Comparison of ENCODE assay signal across 35 mouse cellular contexts in the genomic region with DNA sequence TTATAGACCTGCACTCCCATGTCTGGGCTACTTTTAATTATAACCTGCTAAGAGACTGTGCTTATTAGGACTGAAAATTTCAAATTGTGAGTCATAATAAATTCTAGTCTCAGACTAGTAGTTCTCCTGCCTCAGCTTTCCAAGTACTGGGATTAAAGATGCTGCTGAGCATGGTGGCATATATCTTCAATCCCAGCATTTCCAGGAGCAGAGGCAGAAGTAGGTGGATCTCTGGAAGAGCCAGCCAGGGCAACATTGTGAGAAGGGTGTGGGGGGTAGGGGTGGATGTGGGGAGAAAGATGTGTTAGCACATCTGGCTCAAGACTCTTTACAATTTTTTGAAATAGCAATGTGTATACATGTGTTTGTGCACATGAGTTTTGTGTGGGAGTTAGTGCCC.
"Had no signal": no experiment of that assay in that cellular context is flagged by ENCODE, and none has a peak within 500 bp of the region (broad histone marks: within the 10 kb centered on the region; RNA-seq: fewer than 3 reads in every experiment).

No protein-coding gene starts in this region.

- H3K36me3 ChIP-seq: heart, embryonic 10.5 days; heart, embryonic 15.5 days; hindbrain, embryonic 12.5 days; hindbrain, embryonic 13.5 days; hindbrain, embryonic 15.5 days; intestine, embryonic 15.5 days had no signal

- H3K27me3 ChIP-seq: heart, embryonic 12.5 days; heart, embryonic 13.5 days; heart, embryonic 15.5 days; hindbrain, embryonic 12.5 days; hindbrain, embryonic 13.5 days; hindbrain, embryonic 15.5 days; intestine, embryonic 15.5 days; kidney, embryonic 15.5 days had no signal

- H3K9ac ChIP-seq: heart, embryonic 12.5 days; heart, embryonic 13.5 days; heart, embryonic 15.5 days; hindbrain, embryonic 12.5 days; hindbrain, embryonic 13.5 days; hindbrain, embryonic 14.5 days; hindbrain, embryonic 15.5 days; intestine, embryonic 15.5 days; kidney, embryonic 15.5 days had no signal

- H3K4me3 ChIP-seq: heart, embryonic 10.5 days; heart, embryonic 12.5 days; heart, embryonic 13.5 days; heart, embryonic 15.5 days; hindbrain, embryonic 10.5 days; hindbrain, embryonic 12.5 days; hindbrain, embryonic 13.5 days; hindbrain, embryonic 15.5 days; intestine, embryonic 15.5 days; kidney, embryonic 15.5 days; left cerebral cortex, adult 2 months had no signal

- H3K27ac ChIP-seq: heart, embryonic 10.5 days; heart, embryonic 13.5 days; heart, embryonic 15.5 days; hindbrain, embryonic 10.5 days; hindbrain, embryonic 12.5 days; hindbrain, embryonic 13.5 days; hindbrain, embryonic 14.5 days; hindbrain, embryonic 15.5 days; hindbrain, postnatal 0 days; intestine, embryonic 15.5 days; kidney, embryonic 15.5 days; kidney, postnatal 0 days; left cerebral cortex, adult 2 months had no signal

- DNase-seq: heart, postnatal 10 days; heart, postnatal 14 days; heart, postnatal 36 days; heart, postnatal 4 days; kidney, adult 11 months; kidney, adult 18-20 months; kidney, adult 2 months; kidney, adult 8-10 months; kidney, adult 9 months; kidney, postnatal 10 days; kidney, postnatal 14 days; kidney, postnatal 25 days; kidney, postnatal 36 days; kidney, postnatal 4 days; layer of hippocampus, adult 9-11 months; layer of hippocampus, postnatal 36 days had no signal

- H3K4me1 ChIP-seq: hindbrain, embryonic 10.5 days; hindbrain, embryonic 12.5 days; hindbrain, embryonic 13.5 days; hindbrain, embryonic 15.5 days; intestine, embryonic 15.5 days had no signal

- H3K4me2 ChIP-seq: heart, embryonic 11.5 days; heart, embryonic 12.5 days; heart, embryonic 13.5 days; heart, embryonic 15.5 days; hindbrain, embryonic 12.5 days; hindbrain, embryonic 13.5 days; hindbrain, embryonic 14.5 days; hindbrain, embryonic 15.5 days; intestine, embryonic 15.5 days; kidney, embryonic 15.5 days had no signal

- ATAC-seq: hindbrain, embryonic 16.5 days; hindbrain, postnatal 0 days; inflammation-experienced regulatory T-cells, adult 6 months; intestine, embryonic 15.5 days; intestine, embryonic 16.5 days; intestine, postnatal 0 days had no signal

- H3K9me3 ChIP-seq: heart, embryonic 10.5 days; heart, embryonic 12.5 days; heart, embryonic 15.5 days; hindbrain, embryonic 10.5 days; hindbrain, embryonic 12.5 days; hindbrain, embryonic 13.5 days; hindbrain, embryonic 15.5 days; intestine, embryonic 15.5 days; kidney, embryonic 15.5 days had no signal
